Mouse (Mus musculus): ENCODE measurements around the gene Fam71e2.
"Not testable (repeated sequence)": the region's sequence is repeated elsewhere in the genome, so short reads cannot be mapped to it uniquely, and the experiment has no call there.

Fam71e2 gene

DNA sequence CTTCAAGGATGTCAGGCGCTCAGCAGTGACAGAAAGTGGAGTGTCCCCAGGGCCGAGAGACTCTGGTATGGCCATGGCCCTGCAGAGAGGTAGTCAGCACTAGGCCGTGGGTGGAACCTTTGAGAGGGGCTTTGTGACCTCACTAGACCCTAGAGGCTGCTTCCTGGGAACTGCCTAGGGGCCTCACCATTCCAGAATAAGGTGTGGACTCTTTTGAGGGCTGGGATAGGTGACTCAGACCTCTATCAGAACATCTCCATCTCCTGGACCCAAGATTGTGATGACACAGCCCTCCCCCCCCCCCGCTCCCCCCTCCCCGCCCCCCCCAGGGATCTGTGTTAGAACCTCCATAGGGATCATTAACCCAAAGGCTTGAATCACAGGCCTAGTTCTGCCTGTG is at the start of gene Fam71e2:
TSS of gene Fam71e2 (minus strand) at position 101 of the 400 bp plus-strand sequence.
- DNase-seq (ENCODE audit: low spot score) = no peak

DNA sequence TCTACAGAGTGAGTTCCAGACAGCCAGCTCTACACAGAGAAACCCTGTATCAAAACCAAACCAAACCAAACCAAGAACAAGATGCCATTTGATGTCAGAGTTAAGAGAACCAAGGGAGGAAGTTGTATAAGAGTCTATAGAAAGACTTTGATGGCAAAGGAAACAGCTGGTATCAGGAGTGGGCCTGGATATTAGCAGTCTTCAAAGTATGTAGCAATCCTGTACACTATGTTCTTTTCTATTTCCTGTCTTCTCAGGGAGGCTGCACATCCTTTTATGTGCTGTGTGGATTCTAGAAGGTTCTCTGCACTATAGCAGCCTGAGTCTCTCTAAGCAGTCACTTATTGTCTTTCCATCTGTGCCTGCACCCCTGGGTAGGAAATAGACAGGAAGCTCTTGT is 45.5 kb upstream of the Fam71e2 start:
- no peak for DNase-seq (ENCODE audit: low spot score)

DNA sequence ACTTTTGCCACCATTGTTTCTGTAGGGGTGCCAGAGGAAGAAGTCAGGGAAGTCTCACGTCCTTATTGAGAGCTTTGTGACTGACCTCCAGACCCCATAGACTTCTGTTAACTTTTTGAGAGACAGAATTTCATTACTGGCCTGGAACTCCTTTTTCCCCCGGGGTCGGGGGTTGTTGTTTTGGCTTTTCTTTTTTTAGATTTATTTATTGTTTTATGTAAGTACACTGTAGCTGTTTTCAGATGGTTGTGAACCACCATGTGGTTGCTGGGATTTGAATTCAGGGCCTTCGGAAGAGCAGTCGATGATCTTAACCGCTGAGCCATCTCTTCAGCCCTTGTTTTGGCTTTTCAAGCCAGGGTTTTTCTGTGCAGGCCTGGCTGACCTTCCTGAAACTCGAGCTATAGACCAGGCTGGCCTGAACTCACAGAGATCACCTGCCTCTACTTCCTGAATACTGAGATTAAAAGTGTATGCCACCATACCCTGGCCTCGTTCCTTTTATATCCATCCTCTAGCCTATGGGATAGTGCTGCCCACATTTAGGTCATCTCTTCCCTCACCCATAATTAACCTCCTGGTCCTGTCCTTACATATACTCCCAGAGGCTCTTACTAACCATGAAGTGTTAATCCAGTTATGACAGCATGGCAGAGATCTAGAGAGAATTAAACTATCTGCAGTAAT is 42.1 kb upstream of the Fam71e2 start:
- DNase-seq (ENCODE audit: low spot score) = no peak

DNA sequence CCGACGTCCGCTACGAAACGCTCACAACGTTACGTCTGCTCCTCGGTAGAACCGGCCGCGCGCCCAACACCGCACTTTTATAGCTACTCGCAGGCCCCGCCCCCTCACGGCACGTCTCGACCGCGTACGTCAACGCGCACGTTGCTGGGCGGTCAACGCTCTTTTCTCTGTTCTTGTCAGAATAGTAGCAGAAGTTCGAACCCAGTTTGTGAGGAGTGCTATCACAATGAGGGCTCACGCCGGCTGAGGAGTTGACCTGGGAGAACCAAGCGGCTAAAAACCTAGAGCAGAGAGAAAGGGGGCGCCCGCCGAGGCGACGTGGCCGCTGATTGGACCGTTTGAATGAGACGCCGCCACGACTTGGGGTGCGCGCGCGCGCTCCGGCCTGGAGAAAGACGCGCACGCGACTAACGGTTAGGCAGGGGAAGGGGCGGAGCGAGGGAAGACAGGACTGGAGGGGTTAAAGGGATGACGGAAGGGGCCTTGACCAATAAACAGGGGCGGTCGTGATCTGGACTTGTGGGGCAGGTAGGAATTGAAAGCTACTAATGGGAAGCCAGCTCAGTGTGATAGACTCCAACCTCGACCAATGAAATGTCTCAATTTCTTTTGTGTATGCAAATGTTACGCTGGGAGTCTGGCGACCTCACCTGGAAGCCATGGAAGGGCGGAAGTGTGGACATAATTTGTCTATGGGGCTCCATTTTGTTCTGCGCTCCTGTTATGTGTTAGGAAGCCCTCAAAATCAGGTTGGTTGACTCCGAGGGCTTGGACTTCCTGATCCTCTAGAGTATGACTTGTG is 41.4 kb upstream of the Fam71e2 start, which contains the start of gene Ube2s:
TSS of gene Ube2s (minus strand) at position 288 of the 802 bp plus-strand sequence.
- DNase-seq (ENCODE audit: low spot score) = peak; percentile 99

DNA sequence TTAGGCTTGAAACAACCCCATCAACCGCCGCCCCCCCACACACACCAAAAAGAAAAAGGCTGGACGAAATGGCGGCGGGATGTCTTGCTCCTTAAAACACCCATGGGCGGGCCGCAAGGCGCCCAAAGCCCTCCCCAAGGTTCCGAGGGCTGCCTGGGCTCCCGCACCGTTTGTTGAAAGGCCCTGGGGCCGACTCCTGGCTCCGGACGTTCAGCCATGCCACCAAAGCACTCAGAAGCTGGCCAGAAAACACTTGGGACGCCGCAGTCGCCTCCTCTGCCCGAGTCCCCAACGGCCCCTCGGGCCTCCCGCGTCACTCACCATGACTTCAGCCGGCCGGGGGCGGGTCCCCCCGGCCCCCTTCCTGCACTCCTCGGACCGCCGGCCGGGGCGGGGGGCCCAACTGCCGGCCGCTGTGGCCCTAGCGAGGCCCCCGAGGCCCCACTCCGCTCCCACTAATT is 40.8 kb upstream of the Fam71e2 start:
- DNase-seq (ENCODE audit: low spot score) = peak; percentile 50

DNA sequence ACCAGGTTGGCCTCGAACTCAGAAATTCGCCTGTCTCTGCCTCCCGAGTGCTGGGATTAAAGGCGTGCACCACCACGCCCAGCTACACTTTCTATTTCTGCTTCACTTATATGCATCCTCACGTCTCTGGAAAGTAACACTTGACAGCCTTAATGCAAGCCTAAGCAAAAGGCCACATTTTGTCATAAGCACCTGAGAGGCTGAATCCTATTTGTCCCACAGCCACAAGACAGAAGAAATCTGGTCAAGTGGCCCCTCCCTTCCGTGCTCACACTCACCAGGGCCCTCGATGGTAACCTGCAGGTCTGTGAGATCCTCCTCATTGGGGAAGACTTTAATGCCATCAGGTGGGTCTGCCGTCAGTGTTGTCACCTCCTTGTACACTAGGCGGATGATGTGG is 40.0 kb upstream of the Fam71e2 start:
- DNase-seq (ENCODE audit: low spot score) = not testable (repeated sequence)

DNA sequence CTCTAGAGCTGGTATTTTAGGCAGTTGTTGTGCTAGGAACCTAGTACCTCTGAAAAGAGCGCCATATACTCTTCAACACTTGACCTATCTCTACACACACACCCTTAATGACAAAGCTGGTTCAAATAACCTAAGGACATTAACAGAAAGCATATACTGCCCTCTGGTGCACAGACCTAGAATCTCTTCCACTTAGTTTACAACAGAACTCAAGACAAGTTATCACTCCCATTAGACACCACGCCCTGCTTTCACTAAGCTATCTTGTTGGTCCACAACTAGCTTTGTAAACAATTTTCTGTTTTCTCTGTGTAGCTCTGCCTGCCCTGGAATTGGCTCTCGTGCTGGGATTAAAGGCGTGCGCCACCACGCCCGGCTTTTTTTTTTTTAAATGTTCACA is 35.6 kb upstream of the Fam71e2 start:
- DNase-seq (ENCODE audit: low spot score) = peak; percentile 78

DNA sequence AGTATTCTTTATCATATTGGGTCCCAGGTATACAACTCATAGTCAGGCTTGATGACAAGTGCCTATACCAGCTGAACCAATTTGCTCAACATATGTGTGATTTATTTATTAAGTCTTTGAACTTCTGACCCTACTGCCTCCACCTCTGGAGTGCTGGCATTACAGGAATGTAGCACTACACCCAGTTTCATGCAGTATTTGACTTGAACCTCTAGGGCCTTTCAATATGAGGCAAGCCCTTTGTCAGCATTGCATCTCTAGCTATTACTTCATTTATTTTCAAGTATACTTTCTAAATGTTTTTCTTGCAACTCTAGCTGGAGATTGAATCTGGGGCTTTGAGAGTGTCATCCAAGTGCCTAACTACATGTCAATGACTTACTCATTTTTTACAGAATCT is 31.1 kb upstream of the Fam71e2 start:
- no peak for DNase-seq (ENCODE audit: low spot score)

DNA sequence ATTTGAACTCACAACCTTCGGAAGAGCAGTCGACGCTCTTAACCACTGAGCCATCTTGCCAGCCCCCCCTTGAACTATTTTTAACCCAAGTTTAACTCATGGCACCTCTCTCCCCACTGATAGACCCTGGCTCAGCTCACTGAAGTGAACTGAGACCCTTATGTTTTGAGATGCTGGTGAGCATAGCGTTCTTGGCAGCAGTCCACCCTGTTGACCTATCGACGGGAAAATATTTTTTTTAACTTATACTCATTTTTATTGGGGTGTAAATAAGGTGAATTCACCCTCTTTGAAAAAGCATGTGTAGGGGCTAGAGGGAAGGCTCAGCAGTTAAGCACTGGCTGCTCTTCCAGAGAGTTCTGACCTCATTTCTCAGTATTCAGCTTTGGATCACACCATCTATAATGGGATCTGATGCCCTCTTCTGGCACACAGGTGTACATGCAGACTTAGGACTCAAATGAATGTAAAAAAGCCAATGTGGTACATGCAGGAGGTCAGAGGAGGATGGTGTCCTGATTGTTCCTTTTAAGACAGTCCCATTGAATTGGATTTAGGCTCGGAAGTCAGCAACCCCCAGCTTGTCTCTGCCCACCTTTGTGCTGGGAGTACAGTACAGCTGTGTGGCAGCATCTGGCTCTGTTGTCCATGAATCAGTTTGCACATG is 24.8 kb upstream of the Fam71e2 start:
- DNase-seq (ENCODE audit: low spot score) = peak; percentile 70

DNA sequence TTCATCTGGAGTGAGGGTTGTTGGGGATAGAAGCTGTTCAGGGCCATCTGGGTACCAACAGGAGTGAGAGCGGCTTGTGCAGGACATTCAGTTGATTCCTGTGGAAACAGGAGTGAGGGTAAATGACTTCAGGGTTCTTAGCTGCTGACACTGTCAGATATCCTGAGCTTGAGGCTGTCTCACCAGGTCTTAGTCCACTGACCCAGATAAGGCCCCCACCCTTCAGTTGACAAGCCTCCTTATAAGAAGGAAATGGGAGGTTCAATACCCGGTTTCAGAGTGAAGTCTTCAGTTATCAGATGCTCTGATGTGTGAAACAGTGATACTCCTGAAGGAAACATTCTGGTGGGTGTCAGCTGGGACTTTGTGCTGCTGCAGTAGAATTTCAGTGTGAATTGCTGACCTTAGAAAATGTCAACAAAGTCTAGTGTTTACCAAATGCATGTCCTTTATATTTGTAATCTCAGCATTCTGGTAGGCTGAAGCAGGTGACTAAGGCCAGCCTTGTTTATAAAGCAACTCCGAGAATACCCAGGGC is 23.6 kb upstream of the Fam71e2 start:
- DNase-seq (ENCODE audit: low spot score) = no peak

DNA sequence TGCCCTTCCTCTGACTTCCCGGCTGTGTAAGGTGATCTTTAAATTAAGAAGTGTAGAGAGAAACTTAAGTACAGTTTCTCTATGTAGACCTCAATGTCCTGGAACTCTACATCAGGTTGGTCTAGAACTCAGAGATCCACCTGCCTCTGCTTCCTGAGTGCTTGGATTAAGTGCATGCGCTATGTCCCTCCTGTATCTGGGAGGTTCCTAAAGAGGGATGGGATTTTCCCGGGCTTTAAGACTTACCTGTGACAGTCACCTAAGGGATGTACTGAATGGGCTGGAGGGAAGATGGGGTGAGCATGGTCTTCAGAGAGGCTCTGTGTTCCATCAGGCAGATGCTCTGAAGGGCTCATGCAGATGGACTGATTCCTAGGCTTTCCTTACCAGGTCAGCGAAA is 22.6 kb upstream of the Fam71e2 start:
- no peak for DNase-seq (ENCODE audit: low spot score)

DNA sequence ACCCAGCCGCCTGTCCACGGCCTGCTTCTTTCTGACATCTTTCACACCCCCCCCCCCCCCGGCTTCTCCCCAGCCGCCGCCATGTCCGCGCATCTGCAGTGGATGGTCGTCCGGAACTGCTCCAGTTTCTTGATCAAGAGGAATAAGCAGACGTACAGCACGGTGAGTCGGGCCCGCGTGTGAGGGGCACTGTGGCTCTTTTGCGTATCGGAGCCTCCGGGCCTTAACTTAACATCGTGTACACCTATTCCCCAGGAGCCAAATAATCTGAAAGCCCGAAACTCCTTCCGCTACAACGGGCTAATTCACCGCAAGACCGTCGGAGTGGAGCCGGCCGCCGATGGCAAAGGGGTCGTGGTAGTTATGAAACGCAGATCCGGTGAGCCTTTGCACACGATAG is 22.1 kb upstream of the Fam71e2 start:
- not testable (repeated sequence) for DNase-seq (ENCODE audit: low spot score)

DNA sequence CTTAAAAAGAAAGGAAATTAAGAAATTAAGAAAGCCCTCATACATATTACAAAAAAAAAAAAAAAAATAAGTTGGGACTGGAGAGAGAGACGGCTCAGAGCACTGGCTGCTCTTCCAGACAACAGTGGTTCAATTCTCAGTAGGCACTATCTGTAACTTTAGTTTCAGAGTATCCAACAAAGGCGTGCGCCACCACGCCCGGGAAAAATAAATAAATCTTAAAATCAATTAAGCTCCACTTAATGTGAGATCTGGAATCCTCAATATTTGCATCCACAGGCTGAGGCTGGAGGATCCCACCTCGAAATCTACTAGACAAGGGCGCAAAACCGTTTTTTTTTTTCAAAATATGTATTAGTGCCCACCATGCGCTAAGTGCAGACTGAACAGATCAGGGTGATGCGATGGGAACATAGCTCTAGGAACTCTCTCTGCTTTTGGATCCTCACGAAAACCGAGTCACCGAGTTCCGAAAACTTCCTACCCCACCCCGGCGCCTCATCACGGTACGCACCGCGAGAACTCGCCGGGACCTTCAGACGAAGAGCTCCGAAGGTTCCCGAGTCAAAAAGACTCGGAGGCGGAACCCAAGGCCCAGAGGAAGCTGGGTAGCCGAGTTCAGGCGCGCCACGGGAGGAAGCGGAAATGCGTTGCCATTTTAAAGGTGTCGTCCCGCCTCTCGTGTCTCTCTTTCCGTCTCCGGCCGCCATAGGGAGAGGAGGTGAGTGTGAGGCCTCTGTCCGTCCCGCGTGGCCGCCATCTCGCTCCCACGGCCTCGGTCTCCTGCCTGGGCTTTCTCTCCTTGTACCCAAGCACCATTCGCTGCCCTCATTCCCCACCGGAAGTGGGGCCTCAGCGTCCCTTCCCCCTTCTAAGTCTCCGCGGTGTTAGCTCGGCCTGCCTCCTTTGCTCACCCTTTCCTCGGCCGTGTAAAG is 21.4 kb upstream of the Fam71e2 start, which contains the start of gene Rpl28:
TSS of gene Rpl28 (plus strand) at position 597 of the 935 bp plus-strand sequence.
- peak; percentile 98 for DNase-seq (ENCODE audit: low spot score)

DNA sequence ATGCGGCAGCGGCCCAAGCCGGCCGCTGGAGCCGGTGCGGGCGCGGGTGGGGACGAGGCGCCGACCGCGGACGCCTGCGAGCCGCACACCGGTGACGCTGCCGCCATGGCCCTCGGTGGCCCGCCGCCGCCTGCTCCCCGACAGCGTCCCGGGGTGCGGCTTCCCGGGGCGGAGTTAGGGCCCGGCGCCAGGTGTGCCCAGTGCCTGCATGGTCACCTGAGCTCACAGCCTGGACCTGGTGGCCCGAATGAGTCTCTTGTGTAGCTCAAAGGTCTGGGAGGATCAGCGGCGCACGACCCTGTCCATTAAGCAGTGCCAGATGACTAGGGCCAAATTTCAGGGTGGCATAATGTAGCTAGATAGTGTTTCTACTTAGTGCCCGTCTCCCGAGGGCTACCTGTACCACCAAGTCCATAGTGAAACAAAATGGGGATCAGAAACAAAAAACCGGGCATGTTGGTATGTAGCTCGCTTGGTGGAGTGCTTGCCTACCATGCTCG is 18.4 kb upstream of the Fam71e2 start, which contains the start of gene Tmem238:
TSS of gene Tmem238 (minus strand) at position 221 of the 500 bp plus-strand sequence.
- no peak for DNase-seq (ENCODE audit: low spot score)

DNA sequence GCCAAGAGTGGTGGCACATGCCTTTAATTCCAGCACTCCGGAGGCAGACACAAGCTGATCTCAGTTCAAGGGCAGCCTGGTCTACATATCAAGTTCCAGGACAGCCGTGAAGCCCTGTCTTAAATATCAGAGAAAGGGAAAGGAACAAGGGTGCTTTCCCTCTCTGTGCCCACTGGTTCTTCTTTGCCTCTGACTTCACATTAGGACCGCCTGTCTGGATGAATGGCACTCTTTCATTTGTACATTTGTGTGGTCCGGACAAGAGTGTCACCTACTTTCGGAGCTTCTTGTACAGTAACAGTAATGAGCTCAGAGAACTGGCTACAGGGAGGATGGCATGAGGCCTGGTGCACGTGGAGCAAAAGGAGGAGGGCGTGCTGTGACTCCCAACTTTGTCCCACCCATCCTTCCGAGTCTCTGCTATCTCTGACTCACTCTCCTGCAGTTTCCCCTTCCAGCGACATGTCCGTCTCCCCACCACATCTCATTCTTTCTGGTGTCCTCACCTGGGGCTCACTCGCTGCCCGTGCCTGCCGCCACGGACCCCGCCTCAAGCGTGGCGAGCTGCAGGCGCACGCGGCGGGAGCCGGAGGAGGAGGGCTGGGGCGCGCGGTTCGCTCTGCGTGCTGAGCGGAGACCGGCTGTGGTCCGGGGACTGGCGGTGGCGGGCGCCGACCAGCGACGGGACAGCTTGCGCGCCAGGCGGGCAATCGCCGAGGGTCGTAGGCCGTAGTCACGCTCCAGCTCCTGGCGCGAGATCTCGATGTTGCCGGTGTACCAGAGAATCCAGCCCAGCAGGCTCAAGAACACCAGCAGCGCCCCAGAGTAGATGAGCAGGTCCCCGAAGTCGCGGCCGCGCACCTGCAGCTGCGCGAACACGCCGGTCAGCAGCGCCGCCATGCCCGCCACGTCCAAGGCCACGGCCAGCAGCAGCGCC is 17.7 kb upstream of the Fam71e2 start:
- DNase-seq (ENCODE audit: low spot score) = peak; percentile 74

DNA sequence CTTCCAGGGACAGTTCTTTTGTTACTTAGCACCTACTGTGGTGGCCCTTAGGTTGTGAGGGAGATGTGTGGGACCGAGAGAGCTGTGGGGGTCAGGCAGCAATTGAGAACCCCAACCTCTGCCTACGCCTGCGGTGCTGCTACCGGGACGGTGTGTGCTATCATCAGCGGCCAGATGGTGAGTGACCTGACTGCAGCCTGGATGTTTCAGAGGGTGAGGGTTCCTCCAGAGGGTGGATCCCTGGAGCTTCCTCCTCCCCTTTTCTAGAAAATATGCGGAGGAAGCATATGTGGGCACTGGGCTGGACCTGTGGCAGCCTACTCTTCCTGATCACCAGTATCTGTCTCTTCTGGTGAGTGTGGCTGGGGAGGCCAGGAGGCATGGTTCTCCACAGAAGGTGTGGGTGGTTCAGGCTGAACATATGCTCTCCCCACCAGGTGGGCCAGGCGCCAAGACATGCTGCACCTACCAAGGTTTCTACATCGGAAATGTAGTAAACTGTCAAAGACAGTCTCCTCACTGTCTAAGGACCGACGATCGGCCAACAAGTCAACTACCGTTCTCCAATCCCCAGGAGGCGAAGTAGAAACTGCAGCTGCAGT is 12.7 kb upstream of the Fam71e2 start:
- DNase-seq (ENCODE audit: low spot score) = no peak

DNA sequence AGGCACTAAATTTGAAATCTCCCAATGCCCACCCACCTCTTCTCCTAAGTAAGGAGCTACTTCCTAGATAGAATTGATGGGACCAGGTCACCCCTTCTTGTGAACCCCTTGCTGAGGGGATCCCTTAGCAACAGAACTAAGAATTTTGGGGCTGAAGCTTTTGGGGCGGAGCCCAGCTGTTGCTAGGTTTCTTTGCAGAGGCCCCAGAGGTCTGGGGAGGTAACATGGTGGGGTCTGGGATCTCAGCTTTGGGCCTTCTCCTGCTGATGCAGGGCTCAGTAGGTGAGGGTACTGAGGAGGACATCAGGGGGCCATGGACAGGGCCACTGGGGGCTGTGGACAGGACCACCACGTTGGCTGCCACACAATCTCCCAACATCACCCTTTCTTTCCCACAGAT is 11.7 kb upstream of the Fam71e2 start, which contains the start of the genes Il11 and Tmem190:
TSS of gene Il11 (minus strand) at position 101 of the 400 bp plus-strand sequence.
TSS of gene Tmem190 (plus strand) at position 179 of the 400 bp plus-strand sequence.
- DNase-seq (ENCODE audit: low spot score) = no peak

DNA sequence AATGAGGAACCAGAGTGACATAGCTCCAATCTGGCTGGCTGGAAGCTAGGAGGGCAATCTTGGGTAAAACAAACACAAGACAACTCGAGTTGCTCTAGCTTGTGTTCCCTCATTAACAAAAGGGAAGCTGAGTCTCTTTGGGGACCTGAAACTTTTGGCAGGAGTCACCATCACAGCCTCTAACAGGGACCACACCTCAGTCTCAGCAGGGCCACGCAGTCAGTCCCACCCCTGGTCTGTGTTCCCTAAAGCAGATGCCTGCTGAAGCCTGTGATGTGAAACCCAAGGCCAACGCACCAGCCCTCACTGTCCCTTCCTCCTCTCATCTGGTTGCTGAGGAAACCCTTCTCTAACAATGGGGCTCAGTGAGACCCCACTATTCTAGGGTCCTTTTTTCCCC is 11.0 kb upstream of the Fam71e2 start:
- DNase-seq (ENCODE audit: low spot score) = no peak

DNA sequence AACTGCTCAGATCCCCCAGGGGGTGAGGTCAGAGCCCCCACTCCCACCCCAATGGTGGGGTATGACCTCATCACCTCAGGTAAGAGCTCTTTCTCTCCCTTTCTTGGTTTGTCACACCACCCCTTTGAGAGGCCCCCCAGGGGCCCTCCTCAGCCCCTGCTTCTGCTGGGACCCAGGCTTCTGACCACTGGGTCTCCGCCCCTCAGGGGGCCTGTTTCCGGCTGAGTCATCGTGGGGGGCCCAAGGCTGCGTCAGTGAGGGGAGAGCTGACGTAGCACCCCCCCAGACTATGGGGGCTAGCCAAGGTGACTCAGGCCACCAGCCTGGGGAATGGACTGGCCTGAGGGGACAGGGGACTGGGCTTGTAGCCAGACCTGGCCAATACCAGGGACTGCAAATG is 8.8 kb upstream of the Fam71e2 start:
- DNase-seq (ENCODE audit: low spot score) = no peak

Data from retina, embryonic 14.5 days (tissue).